Mouse (Mus musculus): ENCODE data around the gene Dguok.

- TF ChIP-seq CTCF (IDR thresholded peaks at IDR 0.05; ENCODE audit: low read depth) (no peak), EP300 (IDR thresholded peaks at IDR 0.05; ENCODE audit: low read depth) (no peak)
Observed at GRCm38 (mm10) chr6:83445796-83446195, 61.0 kb downstream of the Dguok start.

Data from liver, postnatal 0 days (tissue).